Mouse (Mus musculus) kidney, postnatal 0 days (tissue): ENCODE measurements around the gene Zbtb20. TPM values are rescaled to one million over a fixed set of nuclear protein-coding genes. Genes with fewer than 3 reads are reported as not detected.

ENCODE experiments used
- ATAC-seq: fragments of 200-750 bp; cut with Nextera tagmentation; replicated peaks from 2 replicates; pipeline ENCODE4 v1.8.0; 2017; ENCODE audit warnings: low read depth, moderate number of reproducible peaks, moderate TSS enrichment, moderate library complexity; ENCODE audit not compliant: low FRiP score
- DNase-seq: peaks from one replicate; pipeline ENCODE4 v3.0.0-alpha.2; 2016; ENCODE audit warnings: low spot score
- H3K27ac ChIP-seq: fragments of 300-500 bp; sonication (generic); 2 replicates; pipeline ENCODE4 v1.5.1; 2014; ENCODE audit warnings: mild to moderate bottlenecking
- H3K27me3 ChIP-seq: fragments of 300-500 bp; sonication (generic); 2 replicates; pipeline ENCODE4 v1.6.1; 2014; ENCODE audit warnings: low read length, mixed read lengths; ENCODE audit not compliant: insufficient read depth
- H3K36me3 ChIP-seq: fragments of 300-500 bp; sonication (generic); 2 replicates; pipeline ENCODE4 v1.6.1; 2014; ENCODE audit warnings: low read length, mixed read lengths; ENCODE audit not compliant: insufficient read depth
- H3K4me1 ChIP-seq: fragments of 300-500 bp; sonication (generic); replicated peaks from 2 replicates; pipeline ENCODE4 v1.6.1; 2014; ENCODE audit warnings: antibody characterized with exemption, low read length, mixed read lengths; ENCODE audit not compliant: insufficient read depth
- H3K4me2 ChIP-seq: fragments of 300-500 bp; sonication (generic); 2 replicates; pipeline ENCODE4 v1.6.1; 2014; ENCODE audit warnings: mild to moderate bottlenecking, low read length, moderate library complexity, mixed read lengths
- H3K4me3 ChIP-seq: fragments of 300-500 bp; sonication (generic); replicated peaks from 2 replicates; pipeline ENCODE4 v1.5.1; 2014; ENCODE audit warnings: low read depth, low read length
- H3K9ac ChIP-seq: fragments of 300-500 bp; sonication (generic); 2 replicates; pipeline ENCODE4 v1.6.1; 2014; ENCODE audit warnings: low read depth, low read length
- H3K9me3 ChIP-seq: fragments of 300-500 bp; sonication (generic); replicated peaks from 2 replicates; pipeline ENCODE4 v1.6.1; 2016; ENCODE audit warnings: low read length, inconsistent platforms, mixed read lengths
- CTCF ChIP-seq: IDR thresholded peaks from 2 replicates; pipeline ENCODE4 v1.5.1; 2016; ENCODE audit warnings: antibody characterized with exemption, low read depth, mild to moderate bottlenecking, moderate library complexity
- WGBS: fragments of 180-500 bp; shearing (Covaris S2); extraction: QIAGEN DNeasy Blood & Tissue Kit; methylation state at CpG from one replicate; pipeline ENCODE4 v1.1.7; 2014; 5-methylcytosine and 5-hydroxymethylcytosine counted together
- polyA plus RNA-seq: library from polyadenylated mRNA; unstranded; fragments of >200 nt; fragmentation: Nextera tagmentation; extraction: Ambion mirVana; gene quantifications from 2 replicates; pipeline ENCODE4 v1.2.1, GENCODE M21; 2015

Gene Zbtb20
- polyA plus RNA-seq, 1 experiment from 2014 or later: 36.8 TPM

- WGBS: 89% methylated on average over 5 of the region's 5 CpGs
- no peak for DNase-seq
- TF ChIP-seq CTCF: no peak
Measured at GRCm38 (mm10) chr16:43448141-43448981, 572.7 kb downstream of the Zbtb20 start.

DNA sequence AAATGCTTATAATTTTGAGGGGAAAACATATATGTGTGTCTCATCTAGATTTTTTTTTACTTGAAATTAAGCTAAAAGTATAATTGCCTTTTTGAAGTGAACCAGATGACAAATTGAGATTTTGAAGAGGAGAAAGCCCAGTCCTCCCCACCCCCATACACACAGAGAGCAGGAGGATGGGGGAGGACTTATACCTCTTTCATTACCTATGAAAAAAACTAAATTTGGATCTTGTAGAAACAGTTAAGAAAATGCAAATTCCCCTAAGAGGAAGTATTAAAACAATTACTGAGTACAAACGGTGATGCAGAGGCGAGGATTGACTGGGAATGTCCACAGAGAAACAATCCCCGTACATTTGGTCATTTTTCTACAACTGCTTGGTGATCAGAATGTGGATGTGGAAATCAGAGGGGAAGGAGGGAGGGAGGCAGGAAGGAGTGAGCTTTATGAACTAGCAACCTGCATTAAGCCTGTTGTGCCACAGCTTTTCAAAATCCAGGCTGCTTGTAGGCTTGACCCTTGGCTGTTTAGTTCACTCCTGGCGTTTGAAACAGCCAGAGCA lies 578.8 kb downstream of the Zbtb20 start:
- DNase-seq: no peak

More at GRCm38 (mm10) chr16:43448141-43448981, 572.7 kb downstream of the Zbtb20 start:
- no peak overlapping the region for H3K9ac ChIP-seq
- H3K4me2 ChIP-seq: no peak overlapping the region
- H3K27me3 ChIP-seq: no peaks in the 10 kb centered on the region
- H3K27ac ChIP-seq: no peak overlapping the region
- no peak overlapping the region for H3K4me3 ChIP-seq
- no peak for ATAC-seq
- no peaks in the 10 kb centered on the region for H3K4me1 ChIP-seq
- no peaks in the 10 kb centered on the region for H3K36me3 ChIP-seq
- H3K9me3 ChIP-seq: no peaks in the 10 kb centered on the region

DNA sequence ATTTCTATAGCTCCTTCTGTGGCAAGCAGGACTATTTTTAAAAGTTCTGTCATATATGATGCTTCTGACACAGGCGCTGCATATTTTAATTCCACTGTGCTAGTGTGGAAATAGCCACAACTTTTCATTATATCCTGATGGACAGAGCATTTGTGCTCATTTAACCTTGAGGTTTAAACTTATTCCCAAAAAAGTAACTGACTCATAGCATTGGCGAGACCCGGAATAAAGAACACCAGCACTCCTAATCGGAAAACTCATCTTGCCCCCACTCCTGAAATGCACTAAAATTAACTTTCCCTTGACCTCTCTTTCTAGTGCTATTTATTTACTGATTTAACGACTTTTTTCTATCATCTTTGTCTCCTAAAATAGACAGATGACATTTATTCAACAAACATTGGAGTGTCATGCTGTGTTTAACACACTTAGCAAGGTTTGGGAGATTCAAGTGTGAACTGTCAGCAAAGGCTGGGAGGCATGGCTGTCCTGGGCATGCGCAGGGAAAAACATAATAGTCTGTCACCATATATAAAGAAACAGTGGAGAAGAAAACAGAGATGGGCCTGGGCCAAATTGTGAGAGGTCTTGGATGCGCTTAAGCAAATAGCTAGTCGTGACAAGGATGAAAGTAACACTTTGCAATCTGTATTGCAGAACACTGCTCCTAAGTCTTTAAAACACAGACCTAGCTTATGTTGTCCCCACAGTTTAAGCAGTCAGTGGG lies 580.9 kb downstream of the Zbtb20 start:
- Histone ChIP-seq H3K27me3 (no peaks in the 10 kb centered on the region), H3K4me1 (peaks cover 5% of the 10 kb centered on the region; the same call in 1 of the 2 replicates), H3K4me3 (no peak overlapping the region), H3K27ac (no peak overlapping the region), H3K9me3 (no peaks in the 10 kb centered on the region), H3K9ac (no peak overlapping the region), H3K4me2 (no peak overlapping the region), H3K36me3 (no peaks in the 10 kb centered on the region)
- 67% methylated on average over 8 of the region's 8 CpGs for WGBS
- no peak for TF ChIP-seq CTCF
- ATAC-seq (no peak), DNase-seq (no peak)

More for the DNA sequence above, 578.8 kb downstream of the Zbtb20 start:
- no peak for ATAC-seq
- H3K27ac ChIP-seq: no peak overlapping the region
- H3K27me3 ChIP-seq: no peaks in the 10 kb centered on the region
- no peak for TF ChIP-seq CTCF
- H3K4me1 ChIP-seq: peaks cover 5% of the 10 kb centered on the region; the same call in 1 of the 2 replicates
- H3K36me3 ChIP-seq: no peaks in the 10 kb centered on the region
- H3K4me2 ChIP-seq: no peak overlapping the region
- no peak overlapping the region for H3K9ac ChIP-seq
- H3K4me3 ChIP-seq: no peak overlapping the region
- 44% methylated on average over 4 of the region's 4 CpGs for WGBS
- H3K9me3 ChIP-seq: no peaks in the 10 kb centered on the region

DNA sequence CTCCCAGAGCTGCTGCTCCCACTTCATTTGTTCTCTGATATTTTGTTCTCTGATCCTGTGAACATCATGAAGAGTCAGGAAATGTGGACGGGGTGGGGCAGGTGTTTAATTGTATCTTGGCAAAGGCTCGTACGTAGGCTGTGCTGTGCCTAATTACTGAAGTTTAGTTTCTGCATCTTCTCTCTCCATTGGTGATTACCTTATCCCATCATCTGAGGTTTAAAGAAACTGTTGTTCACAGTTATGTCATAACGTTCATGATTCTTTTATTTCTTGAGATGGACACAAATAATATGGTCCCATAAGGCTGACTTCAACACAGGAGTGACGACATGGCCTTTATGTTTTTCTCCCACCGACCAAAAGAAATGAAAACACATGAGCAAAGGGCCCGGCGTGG lies 582.1 kb downstream of the Zbtb20 start:
- 76% methylated on average over 8 of the region's 8 CpGs for WGBS
- H3K27me3 ChIP-seq: no peaks in the 10 kb centered on the region
- peaks cover 8% of the 10 kb centered on the region; the same call in 1 of the 2 replicates for H3K4me1 ChIP-seq
- no peaks in the 10 kb centered on the region for H3K9me3 ChIP-seq
- no peak overlapping the region for H3K27ac ChIP-seq
- no peak overlapping the region for H3K4me3 ChIP-seq
- no peak for ATAC-seq
- no peak overlapping the region for H3K4me2 ChIP-seq
- H3K36me3 ChIP-seq: no peaks in the 10 kb centered on the region
- no peak for DNase-seq
- no peak for TF ChIP-seq CTCF
- no peak overlapping the region for H3K9ac ChIP-seq

DNA sequence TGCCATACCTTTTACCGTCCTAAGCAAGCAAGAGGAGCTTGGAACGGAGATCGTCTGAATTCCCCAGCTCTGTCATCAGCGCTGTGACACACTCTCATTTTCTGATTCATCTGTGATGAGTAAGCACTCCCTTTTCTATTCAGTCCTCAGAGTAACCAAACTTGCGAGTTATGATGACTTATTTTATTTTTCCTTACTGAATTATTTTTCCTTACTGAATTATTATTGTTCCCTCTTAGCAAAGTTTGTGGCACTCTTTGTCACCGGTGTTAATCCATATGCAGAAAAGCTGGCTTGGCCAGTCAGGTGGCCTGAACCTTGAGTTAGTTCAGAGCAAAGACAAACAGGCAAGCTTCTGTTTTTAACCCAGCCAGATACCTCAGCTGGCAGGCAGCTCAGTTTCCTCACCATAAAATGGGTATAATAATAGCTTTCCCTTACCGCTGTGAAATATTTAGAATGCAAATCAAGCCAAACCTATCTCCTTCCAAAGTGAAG lies 583.1 kb downstream of the Zbtb20 start:
- no peaks in the 10 kb centered on the region for H3K36me3 ChIP-seq
- WGBS: 87% methylated on average over 7 of the region's 7 CpGs
- ATAC-seq: no peak

More for the DNA sequence above, 583.1 kb downstream of the Zbtb20 start:
- Histone ChIP-seq H3K9me3 (no peaks in the 10 kb centered on the region), H3K27me3 (no peaks in the 10 kb centered on the region), H3K4me1 (peaks cover 10% of the 10 kb centered on the region; the same call in 1 of the 2 replicates), H3K9ac (no peak overlapping the region), H3K27ac (no peak overlapping the region), H3K4me2 (no peak overlapping the region), H3K4me3 (no peak overlapping the region)
- no peak for DNase-seq
- no peak for TF ChIP-seq CTCF
